ENCODE assay signal across 12 mouse cellular contexts in genomic region chr17:47949441-47949840, GRCm38 (mm10). TPM values are rescaled to one million over a fixed set of nuclear protein-coding genes. Genes with fewer than 3 reads are reported as not detected.
DNase-seq lines count a peak whose midpoint lies in the region.
"Had no signal": no experiment of that assay in that cellular context is flagged by ENCODE, and none has a peak within 500 bp of the region (broad histone marks: within the 10 kb centered on the region; RNA-seq: fewer than 3 reads in every experiment).

No protein-coding gene starts in this region.

- peak; percentile 63 for DNase-seq in adrenal gland, adult 2 months
- no peak for DNase-seq in adrenal gland, adult 18-20 months (ENCODE audit: low spot score in 2 of 2)
- DNase-seq in adrenal gland, postnatal 25 days = peak; percentile 17
- no peak for DNase-seq in adrenal gland, adult 8-10 months
- DNase-seq in adrenal gland, postnatal 36 days = peak; percentile 41 to 48
- no peak for DNase-seq in left cerebral cortex, adult 18-20 months (ENCODE audit: low spot score in 2 of 2)
- DNase-seq: cerebellum, adult 11-12 months; cerebellum, adult 2 months; cerebellum, adult 9-10 months; cerebellum, postnatal 10 days; cerebellum, postnatal 25 days; forebrain, postnatal 0 days had no signal

RNA-seq across cellular contexts. Expression of gene Foxp4, which starts 25.0 kb away (rescaled TPM):
- total RNA-seq in adrenal gland, adult 2 months (2021) = 10 to 100 TPM; 21.8 to 25.3 TPM
- polyA plus RNA-seq in adrenal gland, adult 2 months (2012; rRNA removed) = 61.2 and 76.5 TPM in 2 replicates
- total RNA-seq in adrenal gland, adult 18-20 months (2021) = 10 to 100 TPM; 20.0 to 26.1 TPM
- 25.1 and 33.4 TPM in 2 replicates for total RNA-seq in adrenal gland, postnatal 25 days (2021)
- total RNA-seq in adrenal gland, adult 8-10 months (2022) = 10 to 100 TPM; 21.5 to 39.2 (median 31.0) TPM
- 10 to 100 TPM; 23.0 to 23.6 TPM for total RNA-seq in adrenal gland, postnatal 36 days (2021)
- 10 to 100 TPM; 47.6 to 47.8 TPM for total RNA-seq in left cerebral cortex, adult 18-20 months (2021)

Comparison
In these comparisons a context has a peak if more than half of its experiments do, and no peak if none do; other contexts are left out.
1. DNase-seq: peak in adrenal gland, adult 2 months (single experiment), adrenal gland, postnatal 25 days (single experiment) and adrenal gland, postnatal 36 days (2 of 2); none in adrenal gland, adult 18-20 months (0 of 2), adrenal gland, adult 8-10 months (single experiment) and left cerebral cortex, adult 18-20 months (0 of 2).